Mouse (Mus musculus) liver, embryonic 15.5 days (tissue): ENCODE measurements around the gene Ralgapa2. TPM values are rescaled to one million over a fixed set of nuclear protein-coding genes. Genes with fewer than 3 reads are reported as not detected.

ENCODE experiments used
- ATAC-seq: fragments of 200-750 bp; cut with Nextera tagmentation; 2 replicates; pipeline ENCODE4 v1.8.0; 2017; ENCODE audit warnings: moderate number of reproducible peaks, mild to moderate bottlenecking, moderate library complexity; ENCODE audit not compliant: insufficient read depth
- H3K27ac ChIP-seq: fragments of 300-500 bp; sonication (generic); replicated peaks from 2 replicates; pipeline ENCODE4 v1.5.1; 2015; ENCODE audit warnings: mild to moderate bottlenecking, inconsistent platforms
- H3K27me3 ChIP-seq: fragments of 300-500 bp; sonication (generic); 2 replicates; pipeline ENCODE4 v1.6.1; 2015; ENCODE audit warnings: mild to moderate bottlenecking, inconsistent platforms
- H3K36me3 ChIP-seq: fragments of 300-500 bp; sonication (generic); replicated peaks from 2 replicates; pipeline ENCODE4 v1.6.1; 2015; ENCODE audit warnings: moderate library complexity, mild to moderate bottlenecking, inconsistent platforms
- H3K4me1 ChIP-seq: fragments of 300-500 bp; sonication (generic); replicated peaks from 2 replicates; pipeline ENCODE4 v1.6.1; 2015; ENCODE audit warnings: inconsistent platforms
- H3K4me2 ChIP-seq: fragments of 300-500 bp; sonication (generic); 2 replicates; pipeline ENCODE4 v1.6.1; 2015; ENCODE audit warnings: moderate library complexity, mild to moderate bottlenecking, inconsistent platforms
- H3K4me3 ChIP-seq: fragments of 300-500 bp; sonication (generic); replicated peaks from 2 replicates; pipeline ENCODE4 v1.5.1; 2015; ENCODE audit warnings: mild to moderate bottlenecking, inconsistent platforms
- H3K9ac ChIP-seq: fragments of 300-500 bp; sonication (generic); 2 replicates; pipeline ENCODE4 v1.6.1; 2015; ENCODE audit warnings: moderate library complexity, mild to moderate bottlenecking, inconsistent platforms
- H3K9me3 ChIP-seq: fragments of 300-500 bp; sonication (generic); replicated peaks from 2 replicates; pipeline ENCODE4 v1.6.1; 2016; ENCODE audit warnings: inconsistent platforms
- WGBS: fragments of 180-500 bp; shearing (Covaris S2); methylation state at CpG from one replicate; pipeline ENCODE4 v1.1.7; 2015; ENCODE audit warnings: mixed read lengths; ENCODE audit not compliant: insufficient replicate concordance; 5-methylcytosine and 5-hydroxymethylcytosine counted together
- polyA plus RNA-seq: library from polyadenylated mRNA; unstranded; fragments of >200 nt; fragmentation: Nextera tagmentation; extraction: Ambion mirVana; gene quantifications from 2 replicates; pipeline ENCODE4 v1.2.1, GENCODE M21; 2015

Gene Ralgapa2
- polyA plus RNA-seq, 1 experiment from 2014 or later, result 3.5 TPM

DNA sequence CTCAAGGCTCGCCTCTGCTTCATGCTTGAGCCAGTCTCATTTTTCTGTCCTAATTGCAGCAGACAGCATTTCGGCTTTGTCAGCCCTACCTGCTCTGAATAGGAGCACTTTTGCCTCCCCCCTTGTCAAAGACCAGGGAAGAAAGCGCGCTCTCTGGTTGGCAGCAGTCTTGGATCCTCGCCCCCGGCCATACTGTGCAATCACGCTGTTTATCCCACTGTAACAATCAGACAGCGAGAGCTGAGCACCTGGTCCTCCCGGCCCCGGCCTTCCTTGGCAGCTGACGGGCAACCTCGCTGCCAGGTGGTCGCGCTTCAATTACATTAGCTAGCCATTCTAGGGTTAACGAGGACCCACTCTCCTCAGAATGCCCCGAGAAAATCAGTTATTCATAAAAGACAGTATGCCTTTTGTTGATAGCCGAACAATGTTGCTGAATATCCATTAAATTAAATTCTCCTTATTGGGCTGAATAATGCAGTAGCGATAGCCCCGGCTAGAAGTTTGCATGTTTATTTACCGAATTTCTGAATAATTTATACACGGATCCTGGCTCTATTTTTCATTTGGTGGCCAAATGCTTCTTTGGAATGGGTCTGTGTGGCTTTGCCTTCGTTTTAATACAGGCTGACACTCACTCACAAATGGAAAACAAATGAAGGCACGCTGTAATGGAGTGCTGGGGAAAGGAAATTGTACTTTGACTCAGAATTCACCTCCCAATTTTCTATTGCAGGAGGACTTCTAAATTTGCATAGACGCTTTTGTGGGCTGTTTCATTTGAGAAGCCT is 232.5 kb downstream of the Ralgapa2 start:
- Histone ChIP-seq H3K9ac (no peak overlapping the region), H3K4me3 (no peak overlapping the region), H3K36me3 (no peaks in the 10 kb centered on the region), H3K9me3 (no peaks in the 10 kb centered on the region), H3K4me2 (no peak overlapping the region), H3K27ac (no peak overlapping the region), H3K27me3 (no peaks in the 10 kb centered on the region), H3K4me1 (no peaks in the 10 kb centered on the region; the same call in 1 of the 2 replicates)
- no peak for ATAC-seq
- 77% methylated on average over 24 of the region's 24 CpGs for WGBS

DNA sequence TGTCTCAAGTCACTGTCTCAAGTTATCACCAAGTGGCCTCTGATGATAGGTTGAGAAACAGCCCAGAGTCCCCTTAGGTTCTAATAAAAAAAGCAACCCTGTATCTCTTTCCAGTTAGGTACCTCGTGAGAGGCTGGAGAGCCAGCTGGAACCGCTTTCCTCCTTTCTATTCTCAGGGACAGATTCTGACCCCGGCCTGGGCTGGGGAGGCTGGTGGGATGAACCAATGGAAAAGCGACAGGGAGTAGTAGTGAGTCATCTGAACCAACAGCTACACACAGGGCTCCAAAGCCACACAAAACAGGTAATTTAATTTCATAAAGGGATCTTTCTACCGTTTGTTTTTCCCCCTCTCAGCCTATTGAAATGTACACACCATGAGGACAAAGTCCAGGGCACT is 233.8 kb downstream of the Ralgapa2 start:
- Histone ChIP-seq H3K36me3 (no peaks in the 10 kb centered on the region), H3K4me2 (no peak overlapping the region), H3K27ac (no peak overlapping the region), H3K4me3 (no peak overlapping the region), H3K9me3 (no peaks in the 10 kb centered on the region), H3K9ac (no peak overlapping the region), H3K4me1 (no peaks in the 10 kb centered on the region; the same call in 1 of the 2 replicates), H3K27me3 (no peaks in the 10 kb centered on the region)
- 54% methylated on average over 5 of the region's 5 CpGs for WGBS
- ATAC-seq, result no peak

DNA sequence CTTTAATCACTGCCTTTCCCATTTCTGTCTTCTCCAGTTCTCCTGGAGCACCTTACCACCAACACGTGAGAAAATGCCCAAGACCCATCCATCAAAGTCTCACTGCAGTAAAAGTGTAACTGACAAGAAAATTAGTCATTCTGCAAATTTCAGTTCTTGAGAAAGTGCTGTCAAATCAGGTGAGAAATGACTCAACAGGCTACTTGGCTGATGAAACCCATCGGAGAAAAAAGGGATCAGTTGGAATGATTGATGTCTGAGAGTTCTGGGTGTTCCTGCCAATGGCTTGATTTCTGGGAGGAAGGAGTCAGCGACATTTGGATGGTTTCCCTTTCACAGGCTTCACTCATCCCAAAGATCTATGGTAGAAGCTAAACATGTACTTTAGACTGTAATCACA is 245.6 kb downstream of the Ralgapa2 start:
- Histone ChIP-seq H3K4me1 (no peaks in the 10 kb centered on the region), H3K9ac (no peak overlapping the region), H3K36me3 (no peaks in the 10 kb centered on the region), H3K4me2 (no peak overlapping the region), H3K27me3 (no peaks in the 10 kb centered on the region), H3K9me3 (no peaks in the 10 kb centered on the region), H3K4me3 (no peak overlapping the region), H3K27ac (no peak overlapping the region)
- WGBS, result 64% methylated on average over 3 of the region's 3 CpGs
- ATAC-seq, result no peak

DNA sequence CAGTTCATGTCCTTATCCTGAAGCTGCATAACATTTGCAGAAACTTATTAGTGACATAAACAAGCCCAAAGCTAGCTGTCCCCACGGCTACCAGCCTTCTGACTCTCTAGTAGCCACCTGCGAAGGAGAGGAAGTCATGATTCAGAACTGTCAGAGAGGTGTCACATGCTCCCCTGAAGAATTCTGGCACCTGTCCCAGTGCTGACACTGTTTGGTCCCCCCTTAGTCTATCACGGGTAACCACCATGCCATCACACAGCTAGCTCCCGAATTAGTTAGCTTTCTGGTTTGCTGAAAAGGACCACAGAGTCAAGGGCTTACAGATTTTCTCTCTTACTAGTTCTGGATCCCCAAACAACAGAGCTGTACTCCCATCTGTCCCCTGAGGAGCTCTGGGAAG is 247.1 kb downstream of the Ralgapa2 start:
- H3K36me3 ChIP-seq, result no peaks in the 10 kb centered on the region
- 47% methylated on average over 4 of the region's 4 CpGs for WGBS
- H3K27ac ChIP-seq, result no peak overlapping the region
- no peak overlapping the region for H3K4me3 ChIP-seq
- no peaks in the 10 kb centered on the region for H3K9me3 ChIP-seq
- no peaks in the 10 kb centered on the region for H3K4me1 ChIP-seq
- H3K4me2 ChIP-seq, result no peak overlapping the region
- no peak for ATAC-seq
- H3K27me3 ChIP-seq, result no peaks in the 10 kb centered on the region
- no peak overlapping the region for H3K9ac ChIP-seq

DNA sequence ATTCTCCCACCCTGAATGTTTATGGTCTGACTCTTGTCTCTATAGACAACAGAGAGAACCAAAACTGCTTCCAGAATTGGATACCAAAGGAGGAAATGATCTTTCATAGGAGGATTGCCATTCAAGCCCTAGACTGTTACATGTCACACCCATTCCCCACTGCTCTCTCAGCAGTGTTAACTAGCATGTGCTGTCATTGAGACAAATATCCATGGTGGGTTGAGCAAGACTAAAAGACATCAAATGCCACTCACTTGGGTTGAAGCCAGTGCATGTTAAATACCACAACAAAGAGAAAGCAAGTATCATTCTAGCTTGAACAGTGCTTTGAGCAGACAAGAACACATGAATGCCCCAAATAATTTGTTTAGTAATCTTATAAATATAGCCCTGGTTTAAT is 249.2 kb downstream of the Ralgapa2 start:
- Histone ChIP-seq H3K9ac (no peak overlapping the region), H3K4me1 (no peaks in the 10 kb centered on the region), H3K36me3 (no peaks in the 10 kb centered on the region), H3K4me2 (no peak overlapping the region), H3K27me3 (no peaks in the 10 kb centered on the region), H3K4me3 (no peak overlapping the region), H3K9me3 (no peaks in the 10 kb centered on the region), H3K27ac (no peak overlapping the region)
- ATAC-seq, result no peak

DNA sequence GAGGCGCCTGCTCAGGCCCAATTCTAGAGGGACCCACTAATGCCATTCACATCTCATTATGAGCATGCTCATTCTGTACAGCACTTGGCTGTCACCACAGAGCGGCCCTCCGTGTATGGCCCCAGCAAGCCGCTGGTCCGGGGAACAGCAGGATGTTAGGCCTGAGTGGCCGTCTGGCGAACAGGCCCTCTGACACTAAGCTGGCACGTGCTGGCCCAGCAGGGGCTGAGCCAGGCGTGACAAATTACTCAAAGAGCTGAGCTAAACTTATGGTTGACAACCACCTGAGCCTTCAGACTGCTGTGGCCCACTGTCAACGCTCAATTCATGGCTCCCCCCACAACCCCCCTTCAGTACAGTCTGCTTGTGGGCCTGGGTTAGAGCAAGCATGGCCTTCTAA is 249.9 kb downstream of the Ralgapa2 start:
- no peak overlapping the region for H3K4me2 ChIP-seq
- ATAC-seq, result no peak
- H3K4me3 ChIP-seq, result no peak overlapping the region
- no peaks in the 10 kb centered on the region for H3K27me3 ChIP-seq
- no peaks in the 10 kb centered on the region for H3K9me3 ChIP-seq
- no peaks in the 10 kb centered on the region for H3K4me1 ChIP-seq
- H3K36me3 ChIP-seq, result no peaks in the 10 kb centered on the region
- H3K27ac ChIP-seq, result no peak overlapping the region
- WGBS, result 60% methylated on average over 10 of the region's 10 CpGs
- no peak overlapping the region for H3K9ac ChIP-seq

DNA sequence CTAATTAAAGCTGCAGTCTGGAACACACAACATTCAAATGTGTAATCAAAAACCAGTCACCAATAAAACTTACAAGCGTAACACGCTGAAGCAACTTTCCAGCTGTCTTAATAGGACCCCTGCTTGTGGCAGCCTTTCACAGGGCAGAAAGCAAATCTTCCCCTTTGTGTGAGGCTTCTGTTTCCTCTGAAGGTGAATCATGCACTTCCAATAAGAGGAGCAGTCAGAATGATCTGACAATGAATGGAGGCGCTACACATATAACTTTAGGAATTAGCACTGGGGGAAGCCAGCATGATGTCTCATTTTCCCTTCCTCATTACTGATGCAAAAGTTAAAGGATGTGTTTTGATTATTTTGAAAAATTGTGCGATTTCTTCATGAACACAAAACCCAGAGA is 251.0 kb downstream of the Ralgapa2 start:
- Histone ChIP-seq H3K4me3 (no peak overlapping the region), H3K4me2 (no peak overlapping the region), H3K9ac (no peak overlapping the region), H3K27ac (no peak overlapping the region), H3K9me3 (no peaks in the 10 kb centered on the region), H3K4me1 (no peaks in the 10 kb centered on the region), H3K27me3 (no peaks in the 10 kb centered on the region), H3K36me3 (no peaks in the 10 kb centered on the region)
- 80% methylated on average over 4 of the region's 4 CpGs for WGBS
- no peak for ATAC-seq

DNA sequence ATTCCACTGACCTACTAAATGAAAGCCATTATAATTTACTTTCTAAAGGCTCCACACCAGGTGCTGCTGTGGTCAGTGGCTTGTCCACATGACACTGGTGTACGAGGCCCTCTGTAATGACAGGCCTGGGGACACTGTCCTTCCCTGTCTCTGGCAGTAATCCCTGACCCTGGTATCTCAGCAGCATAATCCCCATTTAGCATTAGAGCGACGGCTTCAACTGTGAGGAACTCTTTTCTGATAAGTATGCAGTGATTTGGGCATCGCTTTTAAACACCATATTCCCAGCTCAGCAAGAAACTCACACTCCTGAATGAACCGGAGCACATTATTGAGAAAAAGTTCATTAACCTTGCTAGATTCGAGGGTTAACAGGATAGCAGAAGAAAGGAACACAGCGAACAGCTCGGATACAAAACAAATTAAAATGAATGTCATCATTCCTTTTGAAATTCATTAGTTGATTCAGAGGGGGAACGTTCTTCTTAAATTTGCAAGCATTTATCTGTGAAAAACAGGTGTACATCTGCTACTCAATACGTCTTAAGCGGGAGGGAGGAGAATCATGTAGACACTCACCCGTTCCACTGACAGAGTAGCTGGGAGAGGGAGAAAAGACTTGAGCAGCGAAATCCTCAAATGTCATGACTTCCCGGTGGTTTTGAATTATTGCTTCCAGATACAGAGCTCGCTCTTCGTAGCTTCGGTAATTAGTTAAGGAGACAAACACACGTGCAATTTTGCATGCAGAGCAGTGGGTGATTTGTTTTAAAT is 252.2 kb downstream of the Ralgapa2 start:
- Histone ChIP-seq H3K27me3 (no peaks in the 10 kb centered on the region), H3K4me2 (no peak overlapping the region), H3K9ac (no peak overlapping the region), H3K27ac (no peak overlapping the region), H3K4me3 (no peak overlapping the region), H3K9me3 (no peaks in the 10 kb centered on the region), H3K4me1 (no peaks in the 10 kb centered on the region), H3K36me3 (no peaks in the 10 kb centered on the region)
- no peak for ATAC-seq
- 69% methylated on average over 18 of the region's 18 CpGs for WGBS

DNA sequence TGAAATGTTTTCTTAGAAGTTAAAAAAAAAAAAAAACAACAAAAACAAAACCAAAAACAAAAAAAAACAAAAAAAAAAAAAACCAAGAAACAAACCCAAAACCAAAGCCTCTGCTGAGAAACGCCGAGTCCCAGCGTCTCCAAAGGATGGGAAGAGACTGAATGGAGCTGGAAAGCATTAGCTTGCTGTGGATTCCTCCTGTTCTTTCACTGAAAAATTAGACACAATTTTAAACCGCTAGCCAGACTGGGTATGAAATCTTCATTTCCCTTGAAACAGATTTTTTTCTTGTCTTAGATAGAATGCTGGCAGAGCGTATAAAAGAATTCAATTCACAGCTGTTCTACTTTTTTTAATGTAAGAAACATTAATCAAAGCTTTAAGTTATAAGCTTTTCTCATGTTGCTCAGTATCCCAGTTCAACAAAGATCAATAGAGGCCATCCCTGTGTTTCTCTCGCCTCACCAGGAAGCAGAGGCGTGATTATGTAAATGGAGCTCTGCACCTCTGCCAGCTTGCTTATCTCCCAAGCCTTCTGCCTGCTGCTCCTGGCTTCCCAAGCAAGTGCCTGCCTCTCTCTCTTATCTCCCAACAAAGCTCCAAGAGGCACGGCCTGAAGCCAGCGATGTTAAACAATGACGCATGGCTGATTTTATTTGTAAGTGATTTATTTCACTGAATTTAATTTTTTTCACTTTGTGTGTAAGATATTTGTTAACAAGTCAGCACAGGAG is 253.2 kb downstream of the Ralgapa2 start:
- Histone ChIP-seq H3K9ac (no peak overlapping the region), H3K9me3 (no peaks in the 10 kb centered on the region), H3K27ac (no peak overlapping the region), H3K4me2 (no peak overlapping the region), H3K36me3 (no peaks in the 10 kb centered on the region), H3K4me1 (no peaks in the 10 kb centered on the region), H3K4me3 (no peak overlapping the region), H3K27me3 (no peaks in the 10 kb centered on the region)
- ATAC-seq, result no peak
- WGBS, result 45% methylated on average over 10 of the region's 10 CpGs

DNA sequence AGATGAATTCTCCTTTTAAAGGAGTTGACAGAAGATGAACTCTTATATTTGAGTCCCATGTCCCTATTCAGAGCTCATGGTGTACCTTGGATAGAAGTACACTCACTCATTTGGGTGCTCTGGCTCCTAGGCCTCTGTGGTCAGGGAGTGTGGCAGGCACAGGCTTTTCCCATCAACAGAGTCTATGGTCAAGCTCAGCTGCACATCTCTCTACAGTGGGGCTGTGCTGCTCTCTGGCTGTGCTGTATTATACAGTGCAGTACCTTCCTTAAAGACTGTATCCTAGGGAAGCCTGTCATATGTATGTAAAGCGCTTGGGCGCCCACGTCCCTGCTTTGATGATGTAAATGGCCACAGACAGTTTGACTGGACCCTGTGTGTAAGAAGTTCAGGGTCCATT is 254.5 kb downstream of the Ralgapa2 start:
- Histone ChIP-seq H3K36me3 (no peaks in the 10 kb centered on the region), H3K4me3 (no peak overlapping the region), H3K4me2 (no peak overlapping the region), H3K27me3 (no peaks in the 10 kb centered on the region), H3K27ac (no peak overlapping the region), H3K9ac (no peak overlapping the region), H3K9me3 (no peaks in the 10 kb centered on the region), H3K4me1 (no peaks in the 10 kb centered on the region)
- no peak for ATAC-seq
- 76% methylated on average over 3 of the region's 3 CpGs for WGBS

DNA sequence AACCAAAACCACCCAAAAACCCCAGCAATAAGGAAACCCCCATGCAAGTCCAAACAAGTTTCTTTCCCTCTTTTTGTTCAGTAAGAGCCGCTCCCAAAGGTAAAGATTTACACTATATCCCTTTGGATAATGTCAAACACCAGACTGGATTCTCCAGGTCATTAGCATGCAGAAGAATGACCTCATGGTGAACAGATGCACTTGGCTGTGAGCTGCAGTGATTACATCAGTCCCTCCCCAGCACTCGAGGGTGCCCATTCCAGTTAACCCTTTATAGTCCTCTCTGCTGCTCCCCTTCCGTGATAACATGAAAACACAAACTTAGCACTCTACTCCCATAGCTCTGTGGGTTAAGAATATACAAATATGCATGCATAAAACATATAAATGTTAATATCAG is 255.1 kb downstream of the Ralgapa2 start:
- ATAC-seq, result no peak
- Histone ChIP-seq H3K9me3 (no peaks in the 10 kb centered on the region), H3K36me3 (no peaks in the 10 kb centered on the region), H3K4me1 (no peaks in the 10 kb centered on the region), H3K4me3 (no peak overlapping the region), H3K4me2 (no peak overlapping the region), H3K27ac (no peak overlapping the region), H3K27me3 (no peaks in the 10 kb centered on the region), H3K9ac (no peak overlapping the region)
- 43% methylated on average over 3 of the region's 3 CpGs for WGBS
